Mouse (Mus musculus): ENCODE data around the gene Ccdc9.

DNA sequence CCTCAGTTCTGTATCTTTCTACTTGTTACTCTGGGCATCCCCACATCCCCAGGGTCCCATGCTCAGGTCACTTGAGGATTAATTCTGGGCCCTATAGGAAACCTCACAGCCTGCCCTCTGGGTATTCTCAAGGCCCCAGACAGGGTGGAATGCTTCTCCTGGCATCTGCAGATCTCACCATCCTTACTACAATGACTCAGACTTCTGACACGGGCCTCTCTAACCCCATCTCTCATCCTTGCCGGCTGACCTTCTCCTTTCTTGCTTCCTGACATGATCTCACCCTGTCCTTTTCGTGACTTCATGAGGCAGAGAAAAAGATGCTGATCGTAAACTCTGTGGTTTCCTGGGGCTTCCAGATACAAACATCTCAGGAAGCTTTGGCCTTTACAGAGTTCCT lies 32.4 kb downstream of the Ccdc9 start:
- TF ChIP-seq CTCF (IDR thresholded peaks at IDR 0.05; ENCODE audit: low read depth) (no peak), EP300 (IDR thresholded peaks at IDR 0.05; ENCODE audit: low read depth) (no peak)

Data from liver, embryonic 14.5 days (tissue).